Mouse (Mus musculus) hindbrain, embryonic 13.5 days (tissue): ENCODE results near the gene Aifm1. TPM values are rescaled to one million over a fixed set of nuclear protein-coding genes. Genes with fewer than 3 reads are reported as not detected.
"Not testable (repeated sequence)": the region's sequence is repeated elsewhere in the genome, so short reads cannot be mapped to it uniquely, and the experiment has no call there.

Source experiments
- ATAC-seq: fragments of 200-750 bp; cut with Nextera tagmentation; 2 replicates; pipeline ENCODE4 v1.8.0; 2017; ENCODE audit warnings: moderate TSS enrichment; ENCODE audit not compliant: low FRiP score
- H3K27ac ChIP-seq: fragments of 300-500 bp; sonication (generic); 2 replicates; pipeline ENCODE4 v1.5.1; 2015; ENCODE audit warnings: inconsistent platforms, mild to moderate bottlenecking, moderate library complexity
- H3K27me3 ChIP-seq: fragments of 300-500 bp; sonication (generic); 2 replicates; pipeline ENCODE4 v1.6.1; 2015; ENCODE audit warnings: mild to moderate bottlenecking, inconsistent platforms
- H3K36me3 ChIP-seq: fragments of 300-500 bp; sonication (generic); 2 replicates; pipeline ENCODE4 v1.6.1; 2015; ENCODE audit warnings: mild to moderate bottlenecking, inconsistent platforms
- H3K4me1 ChIP-seq: fragments of 300-500 bp; sonication (generic); replicated peaks from 2 replicates; pipeline ENCODE4 v1.6.1; 2015; ENCODE audit warnings: inconsistent platforms
- H3K4me2 ChIP-seq: fragments of 300-500 bp; sonication (generic); 2 replicates; pipeline ENCODE4 v1.6.1; 2015; ENCODE audit warnings: inconsistent platforms, mild to moderate bottlenecking, moderate library complexity
- H3K4me3 ChIP-seq: fragments of 300-500 bp; sonication (generic); 2 replicates; pipeline ENCODE4 v1.5.1; 2015; ENCODE audit warnings: mild to moderate bottlenecking, inconsistent platforms
- H3K9ac ChIP-seq: fragments of 300-500 bp; sonication (generic); 2 replicates; pipeline ENCODE4 v1.6.1; 2015; ENCODE audit warnings: mild to moderate bottlenecking, inconsistent platforms
- H3K9me3 ChIP-seq: fragments of 300-500 bp; sonication (generic); 2 replicates; pipeline ENCODE4 v1.6.1; 2016; ENCODE audit warnings: inconsistent platforms
- WGBS: fragments of 180-500 bp; shearing (Covaris S2); methylation state at CpG from one replicate; pipeline ENCODE4 v1.1.7; 2015; 5-methylcytosine and 5-hydroxymethylcytosine counted together
- polyA plus RNA-seq: library from polyadenylated mRNA; unstranded; fragments of >200 nt; fragmentation: Nextera tagmentation; extraction: Ambion mirVana; gene quantifications from 2 replicates; pipeline ENCODE4 v1.2.1, GENCODE M21; 2015

Gene Aifm1
- polyA plus RNA-seq, 1 experiment from 2014 or later = 45.7 TPM

- 16% methylated on average over 42 of the region's 91 CpGs for WGBS
- Histone ChIP-seq H3K4me2 (peak overlapping the region; percentile 48), H3K27ac (no peak overlapping the region), H3K36me3 (no peaks in the 10 kb centered on the region), H3K4me3 (peak overlapping the region; percentile 40), H3K9me3 (no peaks in the 10 kb centered on the region), H3K4me1 (peaks cover 6% of the 10 kb centered on the region; the same call in 1 of the 2 replicates), H3K27me3 (peaks cover 54% of the 10 kb centered on the region), H3K9ac (0 out of 2 replicates have a peak overlapping the region, but pooled peaks have one; percentile 39)
- peak; percentile 49 for ATAC-seq
Measured at GRCm38 (mm10) chrX:48453736-48454494, 59.4 kb downstream of the Aifm1 start.

GRCm38 (mm10) chrX:48452931-48453673 is 60.3 kb downstream of the Aifm1 start:
- Histone ChIP-seq H3K27ac (no peak overlapping the region), H3K36me3 (no peaks in the 10 kb centered on the region), H3K4me3 (peak overlapping the region; percentile 40), H3K27me3 (peaks cover 54% of the 10 kb centered on the region), H3K4me2 (peak overlapping the region; percentile 48), H3K9me3 (no peaks in the 10 kb centered on the region), H3K4me1 (peaks cover 6% of the 10 kb centered on the region; the same call in 1 of the 2 replicates), H3K9ac (0 out of 2 replicates have a peak overlapping the region, but pooled peaks have one; percentile 39)
- 0 out of 2 replicates have a peak, but pooled peaks have one; percentile 57 for ATAC-seq
- 21% methylated on average over 52 of the region's 71 CpGs for WGBS

- 23% methylated on average over 9 of the region's 9 CpGs for WGBS
- peaks cover 54% of the 10 kb centered on the region for H3K27me3 ChIP-seq
- H3K9me3 ChIP-seq = no peaks in the 10 kb centered on the region
- no peak for ATAC-seq
- H3K4me3 ChIP-seq = peak overlapping the region; percentile 40; the same call in 1 of the 2 replicates
- no peak overlapping the region for H3K9ac ChIP-seq
- no peak overlapping the region for H3K27ac ChIP-seq
- H3K4me1 ChIP-seq = peaks cover 6% of the 10 kb centered on the region; the same call in 1 of the 2 replicates
- peak overlapping the region; percentile 48 for H3K4me2 ChIP-seq
- H3K36me3 ChIP-seq = no peaks in the 10 kb centered on the region
Measured at GRCm38 (mm10) chrX:48452231-48452890, 61.0 kb downstream of the Aifm1 start.

GRCm38 (mm10) chrX:48449646-48450045 is 63.7 kb downstream of the Aifm1 start:
- 22% methylated on average over 10 of the region's 10 CpGs for WGBS
- H3K4me1 ChIP-seq = peaks cover 6% of the 10 kb centered on the region; the same call in 1 of the 2 replicates
- no peaks in the 10 kb centered on the region for H3K9me3 ChIP-seq
- no peak overlapping the region for H3K27ac ChIP-seq
- H3K4me2 ChIP-seq = no peak overlapping the region
- H3K9ac ChIP-seq = no peak overlapping the region
- no peak for ATAC-seq
- H3K27me3 ChIP-seq = peaks cover 32% of the 10 kb centered on the region
- H3K36me3 ChIP-seq = no peaks in the 10 kb centered on the region
- H3K4me3 ChIP-seq = no peak overlapping the region

GRCm38 (mm10) chrX:48444677-48445076 is 68.7 kb downstream of the Aifm1 start:
- 88% methylated on average over 4 of the region's 4 CpGs for WGBS
- H3K4me1 ChIP-seq = no peaks in the 10 kb centered on the region; the same call in 1 of the 2 replicates
- ATAC-seq = no peak

GRCm38 (mm10) chrX:48441954-48442353 is 71.4 kb downstream of the Aifm1 start:
- ATAC-seq = no peak
- Histone ChIP-seq H3K9me3 (no peaks in the 10 kb centered on the region), H3K4me3 (no peak overlapping the region), H3K36me3 (no peaks in the 10 kb centered on the region), H3K4me2 (no peak overlapping the region), H3K27ac (no peak overlapping the region), H3K27me3 (no peaks in the 10 kb centered on the region), H3K4me1 (no peaks in the 10 kb centered on the region), H3K9ac (no peak overlapping the region)
- 80% methylated on average over 7 of the region's 7 CpGs for WGBS

More at GRCm38 (mm10) chrX:48444677-48445076, 68.7 kb downstream of the Aifm1 start:
- Histone ChIP-seq H3K27me3 (no peaks in the 10 kb centered on the region), H3K4me3 (no peak overlapping the region), H3K27ac (no peak overlapping the region), H3K36me3 (no peaks in the 10 kb centered on the region), H3K9me3 (no peaks in the 10 kb centered on the region), H3K4me2 (no peak overlapping the region), H3K9ac (no peak overlapping the region)

- no peak overlapping the region for H3K4me2 ChIP-seq
- H3K9me3 ChIP-seq = no peaks in the 10 kb centered on the region
- no peak overlapping the region for H3K4me3 ChIP-seq
- no peaks in the 10 kb centered on the region for H3K36me3 ChIP-seq
- H3K9ac ChIP-seq = no peak overlapping the region
- no peak for ATAC-seq
- 84% methylated on average over 6 of the region's 6 CpGs for WGBS
- H3K27me3 ChIP-seq = no peaks in the 10 kb centered on the region
- H3K4me1 ChIP-seq = no peaks in the 10 kb centered on the region
- no peak overlapping the region for H3K27ac ChIP-seq
Measured at GRCm38 (mm10) chrX:48441548-48441947, 71.8 kb downstream of the Aifm1 start.

DNA sequence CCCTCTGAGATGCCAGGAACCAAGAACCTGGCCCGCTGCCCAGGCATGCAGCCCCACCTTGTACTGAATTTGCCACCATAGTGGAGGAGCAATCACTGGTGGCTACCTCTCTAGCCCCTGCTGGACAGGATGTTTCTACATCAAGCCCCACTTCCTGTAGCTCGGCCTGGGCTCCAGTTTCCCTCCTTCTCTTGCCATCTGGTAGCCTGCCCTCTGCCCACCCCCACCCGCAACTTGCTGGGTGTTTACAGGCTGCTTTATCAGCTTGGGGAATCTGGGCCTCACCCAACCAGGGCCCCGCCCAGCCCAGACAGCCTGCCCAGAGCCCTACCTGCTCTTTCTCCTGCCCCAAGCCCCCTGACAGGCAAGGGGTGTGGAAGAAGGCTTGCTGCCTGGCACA is 74.3 kb downstream of the Aifm1 start:
- Histone ChIP-seq H3K4me2 (no peak overlapping the region), H3K27ac (no peak overlapping the region), H3K36me3 (no peaks in the 10 kb centered on the region), H3K4me1 (no peaks in the 10 kb centered on the region), H3K4me3 (no peak overlapping the region), H3K9ac (no peak overlapping the region), H3K9me3 (no peaks in the 10 kb centered on the region), H3K27me3 (no peaks in the 10 kb centered on the region)
- WGBS = 81% methylated on average over 4 of the region's 4 CpGs
- no peak for ATAC-seq

GRCm38 (mm10) chrX:48436082-48436481 is 77.3 kb downstream of the Aifm1 start:
- WGBS = 95% methylated on average over 5 of the region's 7 CpGs
- H3K27ac ChIP-seq, H3K4me3 ChIP-seq, H3K4me2 ChIP-seq, H3K9me3 ChIP-seq, H3K4me1 ChIP-seq, H3K9ac ChIP-seq, H3K36me3 ChIP-seq, ATAC-seq, H3K27me3 ChIP-seq: not testable (repeated sequence)

DNA sequence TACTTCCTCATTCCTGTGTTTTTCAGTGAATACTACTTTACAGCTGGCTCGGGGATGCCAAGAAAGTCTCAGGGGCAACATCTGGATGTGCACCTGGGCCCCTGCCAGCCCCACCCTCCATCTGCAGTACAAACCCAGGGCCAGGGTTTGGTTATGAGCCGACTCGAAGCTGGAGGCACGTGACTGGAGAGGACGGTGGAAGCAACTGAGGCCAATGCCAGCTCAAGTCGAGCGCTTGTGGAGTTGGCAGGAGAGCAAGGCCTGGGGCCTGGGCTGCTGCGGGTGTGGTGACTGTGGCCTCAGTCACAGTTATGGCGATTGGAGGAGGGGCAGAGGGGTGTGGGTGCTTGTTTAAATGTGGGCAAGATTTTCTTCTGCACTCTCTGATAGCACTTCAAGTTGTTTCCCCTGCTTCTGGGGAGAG is 77.9 kb downstream of the Aifm1 start:
- 84% methylated on average over 9 of the region's 9 CpGs for WGBS
- no peaks in the 10 kb centered on the region for H3K27me3 ChIP-seq
- no peak overlapping the region for H3K4me2 ChIP-seq
- H3K36me3 ChIP-seq = no peaks in the 10 kb centered on the region
- no peak overlapping the region for H3K4me3 ChIP-seq
- H3K4me1 ChIP-seq = no peaks in the 10 kb centered on the region
- no peak overlapping the region for H3K9ac ChIP-seq
- no peaks in the 10 kb centered on the region for H3K9me3 ChIP-seq
- no peak overlapping the region for H3K27ac ChIP-seq
- no peak for ATAC-seq

GRCm38 (mm10) chrX:48434251-48434650 is 79.1 kb downstream of the Aifm1 start:
- 90% methylated on average over 1 of the region's 1 CpGs for WGBS
- H3K4me1 ChIP-seq = no peaks in the 10 kb centered on the region
- no peak overlapping the region for H3K4me2 ChIP-seq
- H3K36me3 ChIP-seq = no peaks in the 10 kb centered on the region
- no peak overlapping the region for H3K27ac ChIP-seq
- no peak overlapping the region for H3K9ac ChIP-seq
- no peak overlapping the region for H3K4me3 ChIP-seq
- no peak for ATAC-seq
- H3K27me3 ChIP-seq = no peaks in the 10 kb centered on the region
- no peaks in the 10 kb centered on the region for H3K9me3 ChIP-seq

DNA sequence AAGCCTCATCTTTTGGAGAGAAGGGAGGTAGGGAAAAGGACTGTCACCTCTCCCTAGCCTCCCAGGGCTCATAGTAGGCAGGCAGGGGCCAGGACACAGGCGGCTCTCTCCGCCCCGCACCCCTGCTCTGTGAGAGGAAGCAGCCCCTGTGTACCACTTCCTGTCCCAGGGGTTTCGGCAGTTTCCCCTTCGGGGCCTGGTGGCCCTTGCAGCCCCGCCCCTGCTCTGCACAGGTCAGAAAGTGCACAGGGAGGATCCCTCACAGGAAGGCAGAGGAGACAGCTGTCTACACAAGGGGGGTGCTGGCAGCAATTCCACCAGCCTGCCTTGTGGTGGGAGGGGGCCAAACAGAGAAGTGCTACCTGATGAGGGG is 79.8 kb downstream of the Aifm1 start:
- Histone ChIP-seq H3K4me2 (no peak overlapping the region), H3K9me3 (no peaks in the 10 kb centered on the region), H3K27me3 (no peaks in the 10 kb centered on the region), H3K9ac (no peak overlapping the region), H3K36me3 (no peaks in the 10 kb centered on the region), H3K27ac (no peak overlapping the region), H3K4me1 (no peaks in the 10 kb centered on the region), H3K4me3 (no peak overlapping the region)
- 66% methylated on average over 6 of the region's 6 CpGs for WGBS
- no peak for ATAC-seq
